Mouse (Mus musculus) intestine, embryonic 14.5 days (tissue): ENCODE data around the gene Clrn1. TPM values are rescaled to one million over a fixed set of nuclear protein-coding genes. Genes with fewer than 3 reads are reported as not detected.

Experiments used
- ATAC-seq: fragments of 200-750 bp; cut with Nextera tagmentation; replicated peaks from 2 replicates; pipeline ENCODE4 v1.8.0; 2017; ENCODE audit warnings: low read depth, moderate number of reproducible peaks, moderate TSS enrichment, moderate library complexity; ENCODE audit not compliant: low FRiP score, low TSS enrichment
- DNase-seq: peaks from one replicate; pipeline ENCODE4 v3.0.0-alpha.2; 2018; ENCODE audit warnings: low spot score
- H3K27ac ChIP-seq: fragments of 300-500 bp; sonication (generic); 2 replicates; pipeline ENCODE4 v1.5.1; 2014; ENCODE audit warnings: low read depth, mild to moderate bottlenecking, control low read depth
- H3K27me3 ChIP-seq: fragments of 300-500 bp; sonication (generic); replicated peaks from 2 replicates; pipeline ENCODE4 v1.6.1; 2014; ENCODE audit warnings: low read length, control low read depth; ENCODE audit not compliant: control insufficient read depth, insufficient read depth
- H3K36me3 ChIP-seq: fragments of 300-500 bp; sonication (generic); 2 replicates; pipeline ENCODE4 v1.6.1; 2014; ENCODE audit warnings: low read length, control low read depth; ENCODE audit not compliant: control insufficient read depth, insufficient read depth
- H3K4me1 ChIP-seq: fragments of 300-500 bp; sonication (generic); replicated peaks from 2 replicates; pipeline ENCODE4 v1.6.1; 2014; ENCODE audit warnings: low read length, control low read depth, mixed read lengths; ENCODE audit not compliant: control insufficient read depth, insufficient read depth
- H3K4me2 ChIP-seq: fragments of 300-500 bp; sonication (generic); 2 replicates; pipeline ENCODE4 v1.6.1; 2014; ENCODE audit warnings: low read length
- H3K4me3 ChIP-seq: fragments of 300-500 bp; sonication (generic); 2 replicates; pipeline ENCODE4 v1.5.1; 2014; ENCODE audit warnings: low read depth, low read length, control low read depth, mixed read lengths
- H3K9ac ChIP-seq: fragments of 300-500 bp; sonication (generic); 2 replicates; pipeline ENCODE4 v1.6.1; 2014; ENCODE audit warnings: mild to moderate bottlenecking, low read length
- H3K9me3 ChIP-seq: fragments of 300-500 bp; sonication (generic); 2 replicates; pipeline ENCODE4 v1.6.1; 2016; ENCODE audit warnings: low read length, control low read depth; ENCODE audit not compliant: control insufficient read depth
- WGBS: fragments of 180-500 bp; shearing (Covaris S2); extraction: QIAGEN DNeasy Blood & Tissue Kit; methylation state at CpG from one replicate; pipeline ENCODE4 v1.1.7; 2014; 5-methylcytosine and 5-hydroxymethylcytosine counted together
- polyA plus RNA-seq: library from polyadenylated mRNA; unstranded; fragments of >200 nt; fragmentation: Nextera tagmentation; extraction: Ambion mirVana; gene quantifications from 2 replicates; pipeline ENCODE4 v1.2.1, GENCODE M21; 2014

The Clrn1 gene
- not detected in 2 replicates for polyA plus RNA-seq

DNA sequence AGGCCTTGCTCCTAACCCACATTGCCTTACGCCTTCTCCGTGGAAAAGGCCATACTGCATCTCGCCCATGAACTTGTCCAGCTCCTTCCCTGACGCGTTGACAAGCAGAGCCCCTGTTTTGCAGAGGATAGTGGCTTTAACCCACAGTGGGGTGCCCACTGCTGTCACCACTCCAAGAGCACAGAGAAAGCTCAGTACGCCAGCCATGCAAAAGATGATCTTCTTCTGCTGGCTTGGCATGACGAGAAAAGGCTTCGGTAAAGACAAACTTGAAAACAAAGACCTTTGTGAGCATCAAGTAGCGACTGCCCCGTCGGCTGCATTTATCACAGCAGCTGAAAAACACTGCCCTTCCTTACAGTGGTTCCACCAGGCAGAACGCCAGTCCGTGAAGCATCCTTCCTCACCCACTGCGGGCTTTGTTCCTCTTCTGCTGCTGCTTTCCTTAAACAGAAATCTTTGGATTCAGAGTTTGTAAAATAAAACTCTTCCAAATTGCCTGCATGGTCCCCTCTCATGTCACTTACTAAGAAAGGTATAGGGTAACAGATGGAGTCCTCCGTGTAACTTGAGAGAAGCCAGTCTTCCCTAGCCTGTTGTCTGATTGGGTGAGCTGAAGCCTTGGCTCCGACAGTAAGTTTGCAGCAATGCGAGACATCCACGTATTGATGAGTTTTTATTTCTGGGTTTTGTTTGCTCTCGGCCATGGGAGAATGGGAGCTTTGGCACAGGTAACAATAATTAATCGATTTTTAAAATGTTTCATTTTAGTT is at the start of gene Clrn1:
TSS of gene Clrn1 (minus strand) at position 540 of the 773 bp plus-strand sequence.
- H3K4me2 ChIP-seq = no peak within 1 kb of the TSS
- no peak within 1 kb of the TSS for H3K27ac ChIP-seq
- H3K4me3 ChIP-seq = no peak within 1 kb of the TSS
- ATAC-seq (no peak), DNase-seq (no peak)
- no peak within 1 kb of the TSS for H3K9ac ChIP-seq
- H3K4me1 ChIP-seq = 0 out of 2 replicates have a peak, but pooled peaks cover 3% of the 10 kb centered on the region
- H3K27me3 ChIP-seq = no peaks in the 10 kb centered on the region
- no peaks in the 10 kb centered on the region for H3K36me3 ChIP-seq
- H3K9me3 ChIP-seq = no peaks in the 10 kb centered on the region
- 69% methylated on average over 20 of the region's 20 CpGs for WGBS

DNA sequence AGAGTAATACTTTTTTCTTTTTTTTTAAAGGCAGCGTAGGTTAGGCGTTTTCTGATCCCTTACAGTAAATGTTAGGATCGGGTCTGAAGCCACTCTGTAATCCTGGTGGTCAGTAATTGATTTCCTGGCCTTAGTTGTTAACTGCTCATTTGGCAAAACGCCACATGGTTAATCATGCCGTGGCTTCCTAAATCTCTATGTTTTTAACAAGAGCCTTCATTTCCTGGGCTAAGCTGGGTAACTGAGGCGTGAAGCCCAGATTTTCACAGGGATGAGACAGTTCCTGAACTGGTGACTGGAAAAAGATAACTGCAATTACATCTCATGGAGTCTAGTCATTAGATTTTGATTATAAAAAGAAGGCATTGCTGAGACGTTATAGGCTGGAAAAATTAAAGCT is 38.9 kb upstream of the Clrn1 start:
- Histone ChIP-seq H3K27ac (no peak overlapping the region), H3K27me3 (no peaks in the 10 kb centered on the region), H3K4me1 (no peaks in the 10 kb centered on the region), H3K9ac (no peak overlapping the region), H3K9me3 (no peaks in the 10 kb centered on the region), H3K4me3 (no peak overlapping the region), H3K36me3 (no peaks in the 10 kb centered on the region), H3K4me2 (no peak overlapping the region)
- WGBS = 65% methylated on average over 7 of the region's 7 CpGs
- ATAC-seq (no peak), DNase-seq (no peak)

DNA sequence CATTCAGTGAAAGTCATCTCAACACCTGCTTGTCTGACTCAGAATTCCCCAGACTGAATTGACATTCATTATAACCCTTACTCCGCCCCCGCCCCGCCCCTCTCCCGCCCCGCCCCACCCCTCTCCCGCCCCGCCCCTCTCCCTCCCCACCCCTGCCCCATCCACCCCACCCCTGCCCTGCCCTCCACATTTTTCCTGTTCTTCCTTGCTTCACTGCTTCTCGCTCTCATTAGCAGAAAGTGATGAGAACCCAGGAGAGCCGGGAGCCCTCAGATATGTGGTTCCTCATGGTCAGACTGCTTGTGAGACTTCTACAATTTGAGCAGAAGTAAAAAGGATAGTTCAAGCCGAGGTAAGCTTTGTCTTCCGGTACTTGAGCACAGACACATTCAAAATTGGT is 38.0 kb upstream of the Clrn1 start:
- 63% methylated on average over 10 of the region's 11 CpGs for WGBS
- Histone ChIP-seq H3K9me3 (no peaks in the 10 kb centered on the region), H3K36me3 (no peaks in the 10 kb centered on the region), H3K27ac (no peak overlapping the region), H3K4me3 (no peak overlapping the region), H3K4me2 (no peak overlapping the region), H3K27me3 (no peaks in the 10 kb centered on the region), H3K4me1 (no peaks in the 10 kb centered on the region), H3K9ac (no peak overlapping the region)
- DNase-seq = no peak
- no peak for ATAC-seq

DNA sequence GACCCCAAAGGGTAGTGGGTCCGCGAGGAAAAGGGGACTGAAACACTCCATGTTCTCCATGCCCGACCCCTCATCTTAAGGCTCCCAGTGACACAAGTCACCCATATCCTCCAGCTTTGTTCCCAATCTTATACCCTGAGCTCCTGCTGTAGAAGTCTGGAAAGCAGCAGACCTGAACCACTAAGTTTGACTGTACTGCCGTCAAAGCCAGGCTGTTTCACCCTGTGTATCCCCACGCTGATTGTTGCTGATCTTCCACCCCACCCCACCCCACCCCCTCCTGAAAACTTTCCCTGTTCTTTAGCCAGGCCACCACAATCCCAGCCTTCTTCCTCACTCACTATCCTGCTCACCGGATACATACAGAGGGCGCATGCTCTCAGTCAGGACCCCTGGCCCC is 37.5 kb upstream of the Clrn1 start:
- Histone ChIP-seq H3K9ac (no peak overlapping the region), H3K9me3 (no peaks in the 10 kb centered on the region), H3K27ac (no peak overlapping the region), H3K27me3 (no peaks in the 10 kb centered on the region), H3K36me3 (no peaks in the 10 kb centered on the region), H3K4me1 (no peaks in the 10 kb centered on the region), H3K4me2 (no peak overlapping the region), H3K4me3 (no peak overlapping the region)
- ATAC-seq (no peak), DNase-seq (no peak)
- WGBS = 85% methylated on average over 7 of the region's 7 CpGs

DNA sequence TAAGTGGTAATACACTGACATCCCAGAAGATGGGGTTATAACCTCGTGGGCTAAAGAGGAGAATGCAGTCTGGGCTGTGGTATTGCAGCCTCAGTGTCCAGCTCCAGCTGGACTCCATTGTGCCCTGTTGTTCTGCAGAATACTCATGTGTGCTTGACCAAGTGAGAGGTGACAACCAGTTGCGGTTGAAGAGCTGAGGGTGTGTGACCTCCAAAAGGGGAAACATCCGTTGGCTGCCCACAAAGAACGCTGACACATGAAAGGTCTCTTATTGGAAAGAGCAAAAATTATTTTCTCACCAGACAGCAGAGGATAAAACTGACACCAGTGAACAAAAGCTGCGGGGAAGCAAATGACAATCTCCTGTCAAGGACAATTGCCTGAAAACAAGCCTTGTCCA is 36.2 kb upstream of the Clrn1 start:
- Histone ChIP-seq H3K27me3 (no peaks in the 10 kb centered on the region), H3K36me3 (no peaks in the 10 kb centered on the region), H3K4me2 (no peak overlapping the region), H3K4me3 (no peak overlapping the region), H3K9ac (no peak overlapping the region), H3K9me3 (no peaks in the 10 kb centered on the region), H3K4me1 (no peaks in the 10 kb centered on the region), H3K27ac (no peak overlapping the region)
- no peak for ATAC-seq
- no peak for DNase-seq
- WGBS = 76% methylated on average over 5 of the region's 5 CpGs

DNA sequence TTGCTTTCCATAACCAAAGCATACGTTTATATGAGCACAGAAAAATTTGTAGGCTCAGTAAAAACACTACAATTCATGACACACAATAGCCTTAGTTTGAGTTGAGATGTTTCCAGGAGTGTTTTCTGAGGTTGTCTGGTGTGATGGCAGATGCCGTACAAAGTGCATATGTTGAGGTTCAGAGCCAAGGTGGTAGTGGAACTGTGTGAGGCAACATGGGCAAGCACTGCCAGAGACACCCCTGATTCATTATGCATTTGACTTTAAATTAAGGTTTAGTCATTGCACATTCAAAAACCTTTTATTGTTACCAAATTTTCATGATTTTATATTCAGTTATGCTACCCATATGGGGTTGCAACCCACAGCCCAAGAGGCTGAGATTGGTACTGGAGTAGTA is 19.5 kb upstream of the Clrn1 start:
- H3K27ac ChIP-seq = no peak overlapping the region
- WGBS = 87% methylated on average over 2 of the region's 2 CpGs

DNA sequence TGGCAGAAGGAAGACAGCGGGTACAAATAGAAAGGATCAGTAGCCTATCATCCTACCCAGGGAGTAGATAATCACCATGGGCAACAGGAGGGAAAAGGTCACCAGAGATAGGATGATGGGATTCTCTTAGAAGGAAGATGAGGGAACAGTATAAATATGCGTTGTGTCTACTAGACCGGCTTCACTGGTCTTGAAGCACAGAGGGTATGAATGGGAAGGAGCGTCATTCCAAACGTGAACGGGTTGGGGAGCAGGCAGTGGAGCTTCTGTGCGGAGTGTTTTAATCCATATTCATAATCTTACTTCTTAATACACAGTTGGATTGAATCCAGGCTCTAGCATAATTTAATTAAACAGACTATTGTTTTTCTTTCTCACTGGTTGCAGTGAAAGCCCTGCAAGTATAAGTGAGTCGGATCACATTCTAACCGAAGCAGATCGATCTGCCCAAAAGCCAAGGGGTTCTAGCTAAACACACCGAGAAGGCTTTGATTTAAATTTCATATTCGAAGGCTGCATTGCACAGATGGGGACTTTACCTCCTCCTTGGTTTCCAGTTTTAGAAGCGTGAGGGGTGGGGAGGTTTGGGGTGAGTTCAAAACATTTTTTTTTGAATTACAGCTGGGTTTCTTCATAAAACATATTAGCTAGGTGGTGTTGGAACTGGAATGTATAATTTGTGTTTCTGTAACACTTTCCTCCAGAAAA is 17.1 kb upstream of the Clrn1 start:
- H3K4me2 ChIP-seq = no peak overlapping the region
- H3K9ac ChIP-seq = no peak overlapping the region
- DNase-seq (no peak), ATAC-seq (no peak)
- H3K36me3 ChIP-seq = no peaks in the 10 kb centered on the region
- H3K27me3 ChIP-seq = no peaks in the 10 kb centered on the region
- H3K4me3 ChIP-seq = no peak overlapping the region
- H3K9me3 ChIP-seq = 0 out of 2 replicates have a peak, but pooled peaks cover 3% of the 10 kb centered on the region
- H3K4me1 ChIP-seq = no peaks in the 10 kb centered on the region
- 87% methylated on average over 13 of the region's 13 CpGs for WGBS
- no peak overlapping the region for H3K27ac ChIP-seq

More for the DNA sequence above, 19.5 kb upstream of the Clrn1 start:
- Histone ChIP-seq H3K4me3 (no peak overlapping the region), H3K4me1 (no peaks in the 10 kb centered on the region), H3K27me3 (no peaks in the 10 kb centered on the region), H3K36me3 (no peaks in the 10 kb centered on the region), H3K9me3 (0 out of 2 replicates have a peak, but pooled peaks cover 3% of the 10 kb centered on the region), H3K4me2 (no peak overlapping the region), H3K9ac (no peak overlapping the region)
- ATAC-seq = no peak
- no peak for DNase-seq

DNA sequence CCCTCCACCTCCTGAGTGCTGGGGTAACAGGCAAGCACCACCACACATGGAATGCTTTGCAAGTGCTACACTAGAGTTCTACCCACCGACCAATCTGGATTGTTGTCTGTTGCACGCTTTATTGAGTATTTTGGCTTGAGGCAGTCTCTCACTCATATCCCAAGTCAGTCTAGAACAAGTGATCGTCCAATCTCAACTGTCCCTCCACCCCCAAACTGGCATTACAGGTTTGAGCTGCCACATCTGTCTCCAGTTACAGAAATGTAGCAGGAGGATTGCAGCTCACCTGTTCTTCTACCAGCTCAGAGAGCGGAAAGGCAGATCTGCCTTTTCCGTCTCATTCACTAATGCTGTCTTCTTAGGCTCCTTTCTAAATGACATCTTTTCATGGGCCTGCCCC is 10.0 kb upstream of the Clrn1 start:
- DNase-seq (no peak), ATAC-seq (no peak)
- no peaks in the 10 kb centered on the region for H3K36me3 ChIP-seq
- no peak overlapping the region for H3K9ac ChIP-seq
- 91% methylated on average over 5 of the region's 5 CpGs for WGBS
- H3K4me2 ChIP-seq = no peak overlapping the region
- no peak overlapping the region for H3K4me3 ChIP-seq
- H3K27me3 ChIP-seq = no peaks in the 10 kb centered on the region
- H3K27ac ChIP-seq = no peak overlapping the region
- H3K9me3 ChIP-seq = no peaks in the 10 kb centered on the region
- no peaks in the 10 kb centered on the region for H3K4me1 ChIP-seq
